Mouse (Mus musculus) intestine, postnatal 0 days (tissue): ENCODE measurements around the gene Zfp207. TPM values are rescaled to one million over a fixed set of nuclear protein-coding genes. Genes with fewer than 3 reads are reported as not detected.
"Not testable (repeated sequence)": the region's sequence is repeated elsewhere in the genome, so short reads cannot be mapped to it uniquely, and the experiment has no call there.

Experiments
- ATAC-seq: fragments of 200-750 bp; cut with Nextera tagmentation; 2 replicates; pipeline ENCODE4 v1.8.0; 2017; ENCODE audit warnings: mild to moderate bottlenecking, moderate TSS enrichment, moderate library complexity
- H3K27ac ChIP-seq: fragments of 300-500 bp; sonication (generic); 2 replicates; pipeline ENCODE4 v1.5.1; 2014; ENCODE audit warnings: mild to moderate bottlenecking, low read depth, low read length, moderate library complexity
- H3K27me3 ChIP-seq: fragments of 300-500 bp; sonication (generic); replicated peaks from 2 replicates; pipeline ENCODE4 v1.6.1; 2014; ENCODE audit warnings: low read length, mixed read lengths; ENCODE audit not compliant: control insufficient read depth, insufficient read depth
- H3K36me3 ChIP-seq: fragments of 300-500 bp; sonication (generic); 2 replicates; pipeline ENCODE4 v1.6.1; 2014; ENCODE audit warnings: mild to moderate bottlenecking, moderate library complexity; ENCODE audit not compliant: control insufficient read depth, insufficient read depth
- H3K4me1 ChIP-seq: fragments of 300-500 bp; sonication (generic); replicated peaks from 2 replicates; pipeline ENCODE4 v1.6.1; 2014; ENCODE audit warnings: antibody characterized with exemption, low read length, mixed read lengths; ENCODE audit not compliant: control insufficient read depth, insufficient read depth
- H3K4me2 ChIP-seq: fragments of 300-500 bp; sonication (generic); replicated peaks from 2 replicates; pipeline ENCODE4 v1.6.1; 2014; ENCODE audit warnings: low read depth, mild to moderate bottlenecking, moderate library complexity
- H3K4me3 ChIP-seq: fragments of 300-500 bp; sonication (generic); 2 replicates; pipeline ENCODE4 v1.5.1; 2014; ENCODE audit warnings: low read depth, low read length
- H3K9ac ChIP-seq: fragments of 300-500 bp; sonication (generic); 2 replicates; pipeline ENCODE4 v1.6.1; 2014; ENCODE audit warnings: mild to moderate bottlenecking, low read depth, low read length
- H3K9me3 ChIP-seq: fragments of 300-500 bp; sonication (generic); 2 replicates; pipeline ENCODE4 v1.6.1; 2016; ENCODE audit warnings: mixed run types; ENCODE audit not compliant: control insufficient read depth
- CTCF ChIP-seq: sonication (generic); IDR thresholded peaks from 2 replicates; pipeline ENCODE4 v1.5.1; 2016; ENCODE audit warnings: low read depth, mild to moderate bottlenecking, control low read depth, antibody characterized with exemption, moderate library complexity
- WGBS: fragments of 180-500 bp; shearing (Covaris S2); extraction: QIAGEN DNeasy Blood & Tissue Kit; methylation state at CpG from one replicate; pipeline ENCODE4 v1.1.7; 2014; 5-methylcytosine and 5-hydroxymethylcytosine counted together
- polyA plus RNA-seq: library from polyadenylated mRNA; unstranded; fragments of >200 nt; fragmentation: Nextera tagmentation; extraction: Ambion mirVana; gene quantifications from 2 replicates; pipeline ENCODE4 v1.2.1, GENCODE M21; 2015

Zfp207 gene
- polyA plus RNA-seq, 1 experiment from 2014 or later: 113 TPM

GRCm38 (mm10) chr11:80420202-80420984 is 37.3 kb downstream of the Zfp207 start:
- WGBS: 40% methylated on average over 2 of the region's 2 CpGs
- Histone ChIP-seq H3K4me1 (no peaks in the 10 kb centered on the region), H3K4me3 (no peak overlapping the region), H3K9me3 (no peaks in the 10 kb centered on the region), H3K27me3 (no peaks in the 10 kb centered on the region), H3K36me3 (no peaks in the 10 kb centered on the region), H3K9ac (no peak overlapping the region), H3K27ac (no peak overlapping the region), H3K4me2 (no peak overlapping the region)
- no peak for ATAC-seq
- no peak for TF ChIP-seq CTCF

- H3K27ac ChIP-seq: no peak overlapping the region
- no peak overlapping the region for H3K4me3 ChIP-seq
- H3K4me2 ChIP-seq: no peak overlapping the region
- H3K27me3 ChIP-seq: no peaks in the 10 kb centered on the region
- no peak for ATAC-seq
- 74% methylated on average over 7 of the region's 7 CpGs for WGBS
- no peak for TF ChIP-seq CTCF
- no peaks in the 10 kb centered on the region for H3K9me3 ChIP-seq
- H3K36me3 ChIP-seq: no peaks in the 10 kb centered on the region
- H3K9ac ChIP-seq: no peak overlapping the region
- H3K4me1 ChIP-seq: no peaks in the 10 kb centered on the region
Observed at GRCm38 (mm10) chr11:80421421-80422047, 38.5 kb downstream of the Zfp207 start.

- WGBS: 87% methylated on average over 2 of the region's 2 CpGs
- Histone ChIP-seq H3K9me3 (no peaks in the 10 kb centered on the region), H3K4me2 (no peak overlapping the region), H3K36me3 (no peaks in the 10 kb centered on the region), H3K27me3 (no peaks in the 10 kb centered on the region), H3K27ac (no peak overlapping the region), H3K4me3 (no peak overlapping the region), H3K4me1 (no peaks in the 10 kb centered on the region), H3K9ac (no peak overlapping the region)
- ATAC-seq: no peak
- TF ChIP-seq CTCF: no peak
Observed at GRCm38 (mm10) chr11:80424691-80425090, 41.6 kb downstream of the Zfp207 start.

GRCm38 (mm10) chr11:80425247-80425778 is 42.2 kb downstream of the Zfp207 start:
- H3K27ac ChIP-seq: no peak overlapping the region
- 60% methylated on average over 5 of the region's 5 CpGs for WGBS
- no peak overlapping the region for H3K9ac ChIP-seq
- no peaks in the 10 kb centered on the region for H3K27me3 ChIP-seq
- H3K4me2 ChIP-seq: no peak overlapping the region
- no peaks in the 10 kb centered on the region for H3K4me1 ChIP-seq
- no peaks in the 10 kb centered on the region for H3K9me3 ChIP-seq
- H3K4me3 ChIP-seq: no peak overlapping the region
- peak; percentile 22 for TF ChIP-seq CTCF
- no peak for ATAC-seq
- H3K36me3 ChIP-seq: no peaks in the 10 kb centered on the region

- ATAC-seq, H3K9me3 ChIP-seq, H3K27me3 ChIP-seq, H3K4me3 ChIP-seq, H3K4me1 ChIP-seq, H3K36me3 ChIP-seq, H3K4me2 ChIP-seq, H3K27ac ChIP-seq, H3K9ac ChIP-seq: not testable (repeated sequence)
- TF ChIP-seq CTCF: 0 out of 2 replicates have a peak, but pooled peaks have one; percentile 4
- WGBS: 75% methylated on average over 16 of the region's 16 CpGs
Observed at GRCm38 (mm10) chr11:80426029-80426813, 43.1 kb downstream of the Zfp207 start.
